Mouse (Mus musculus) adrenal gland, postnatal 36 days (tissue): Measurements from ENCODE around the gene Atp8b3. TPM values are rescaled to one million over a fixed set of nuclear protein-coding genes. Genes with fewer than 3 reads are reported as not detected.

Experiments used
- total RNA-seq, 2 experiments: library from RNA; stranded (reverse); gene quantifications; 2 replicates each; pipeline ENCODE4 v1.2.3; 2021

Gene Atp8b3
- total RNA-seq, 2 experiments from 2014 or later, result 0.43 to 1.1 TPM

Other genes starting within 250 kb of the Atp8b3 start
- 1,000 to 10,000 TPM; 1,173 to 1,236 TPM for gene Rps15, start 246.7 kb downstream of the Atp8b3 start, total RNA-seq
- gene Apc2, start 243.1 kb downstream of the Atp8b3 start, total RNA-seq, result 1 to 10 TPM in 1 of 2 experiments, under 1 TPM in 1; 0.70 to 1.5 TPM
- 10 to 100 TPM; 24.6 to 32.0 TPM for gene 2310011J03Rik, start 218.6 kb downstream of the Atp8b3 start, total RNA-seq
- 1 to 10 TPM; 2.2 to 3.3 TPM for gene Pcsk4, start 209.6 kb downstream of the Atp8b3 start, total RNA-seq
- 10 to 100 TPM; 11.0 to 13.7 TPM for gene Reep6, start 209.2 kb downstream of the Atp8b3 start, total RNA-seq
- gene Adamtsl5, start 190.7 kb downstream of the Atp8b3 start, total RNA-seq, result 1 to 10 TPM; 7.3 to 7.7 TPM
- gene Plk5, start 182.7 kb downstream of the Atp8b3 start, total RNA-seq, result under 1 TPM in 1 of 2 experiments, not detected in 1; 0.26 TPM
- 10 to 100 TPM; 22.4 to 29.9 TPM for gene Mex3d, start 151.5 kb downstream of the Atp8b3 start, total RNA-seq
- gene Mbd3, start 139.6 kb downstream of the Atp8b3 start, total RNA-seq, result 100 to 1,000 TPM; 140 to 148 TPM
- 100 to 1,000 TPM; 876 to 886 TPM for gene Uqcr11, start 132.3 kb downstream of the Atp8b3 start, total RNA-seq
- gene Tcf3, start 105.5 kb downstream of the Atp8b3 start, total RNA-seq, result 10 to 100 TPM; 48.2 to 64.3 TPM
- not detected for gene Onecut3, start 44.3 kb downstream of the Atp8b3 start, total RNA-seq
- gene Rexo1, start 22.4 kb upstream of the Atp8b3 start, total RNA-seq, result 10 to 100 TPM; 28.3 to 42.9 TPM
- gene Klf16, start 38.2 kb upstream of the Atp8b3 start, total RNA-seq, result 10 to 100 TPM; 13.6 to 14.1 TPM
- 100 to 1,000 TPM; 103 to 107 TPM for gene Abhd17a, start 51.2 kb upstream of the Atp8b3 start, total RNA-seq
- gene Scamp4, start 63.7 kb upstream of the Atp8b3 start, total RNA-seq, result 10 to 100 TPM; 64.3 to 64.6 TPM
- 1 to 10 TPM; 2.7 to 6.1 TPM for gene Adat3, start 63.8 kb upstream of the Atp8b3 start, total RNA-seq
- gene Gm49322, start 66.9 kb upstream of the Atp8b3 start, total RNA-seq, result 1 to 10 TPM; 1.6 to 2.6 TPM
- gene Csnk1g2, start 83.7 kb upstream of the Atp8b3 start, total RNA-seq, result 100 to 1,000 TPM; 129 to 135 TPM
- 10 to 100 TPM; 61.7 to 71.2 TPM for gene Btbd2, start 117.9 kb upstream of the Atp8b3 start, total RNA-seq
- 100 to 1,000 TPM; 178 to 198 TPM for gene Mknk2, start 139.0 kb upstream of the Atp8b3 start, total RNA-seq
- gene Mob3a, start 162.9 kb upstream of the Atp8b3 start, total RNA-seq, result 10 to 100 TPM; 19.4 to 20.1 TPM
- gene Izumo4, start 163.1 kb upstream of the Atp8b3 start, total RNA-seq, result 10 to 100 TPM in 1 of 2 experiments, 1 to 10 TPM in 1; 9.9 to 16.6 TPM
- 10 to 100 TPM; 80.3 to 99.6 TPM for gene Ap3d1, start 203.1 kb upstream of the Atp8b3 start, total RNA-seq
- gene Dot1l, start 216.1 kb upstream of the Atp8b3 start, total RNA-seq, result 10 to 100 TPM; 53.2 to 64.6 TPM